Mouse (Mus musculus): Measurements from ENCODE around the gene Itpr2.

DNA sequence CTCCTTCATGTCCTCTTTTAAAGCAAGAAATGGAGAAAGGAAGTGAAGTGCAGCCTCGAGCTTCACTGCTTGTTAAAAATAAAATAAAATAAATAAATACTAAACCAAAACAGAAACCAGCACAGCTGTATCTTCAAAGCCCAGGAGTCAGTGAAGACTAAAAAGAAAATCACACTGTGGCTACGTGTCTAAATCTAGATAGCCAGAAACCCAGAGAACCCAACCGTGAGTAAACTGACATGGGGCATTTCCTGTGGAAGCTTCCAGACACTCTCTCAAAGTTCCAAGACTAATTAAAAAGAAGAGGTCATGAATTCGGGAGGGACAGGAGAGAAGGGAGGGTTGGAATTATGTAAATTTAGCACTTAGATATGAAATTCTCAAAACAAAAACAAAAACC lies 15.9 kb downstream of the Itpr2 start:
- no peak for TF ChIP-seq EP300 (IDR thresholded peaks at IDR 0.05; ENCODE audit: low read depth)
- no peak for TF ChIP-seq CTCF (IDR thresholded peaks at IDR 0.05; ENCODE audit: low read depth)
